Mouse (Mus musculus): ENCODE measurements around the gene Chchd5. TPM values are rescaled to one million over a fixed set of nuclear protein-coding genes. Genes with fewer than 3 reads are reported as not detected.

Gene Chchd5
- polyA plus RNA-seq, 1 experiment: 24.7 TPM

- no peak for TF ChIP-seq POLR2A (IDR thresholded peaks at IDR 0.05; ENCODE audit: borderline replicate concordance, extremely low read depth, low read depth, low read length)
- TF ChIP-seq CTCF (IDR thresholded peaks at IDR 0.05; ENCODE audit: insufficient read depth, low read length): no peak
- WGBS: 88% methylated on average over 5 of the region's 5 CpGs
- no peak for DNase-seq
- Histone ChIP-seq H3K4me1 (ENCODE audit: control insufficient read depth, insufficient read depth, low read length) (no peaks in the 10 kb centered on the region), H3K4me3 (replicated peaks; ENCODE audit: extremely low read depth, low read depth, low read length) (no peak overlapping the region)
Observed at GRCm38 (mm10) chr2:129112924-129113323, 16.6 kb upstream of the Chchd5 start.

DNA sequence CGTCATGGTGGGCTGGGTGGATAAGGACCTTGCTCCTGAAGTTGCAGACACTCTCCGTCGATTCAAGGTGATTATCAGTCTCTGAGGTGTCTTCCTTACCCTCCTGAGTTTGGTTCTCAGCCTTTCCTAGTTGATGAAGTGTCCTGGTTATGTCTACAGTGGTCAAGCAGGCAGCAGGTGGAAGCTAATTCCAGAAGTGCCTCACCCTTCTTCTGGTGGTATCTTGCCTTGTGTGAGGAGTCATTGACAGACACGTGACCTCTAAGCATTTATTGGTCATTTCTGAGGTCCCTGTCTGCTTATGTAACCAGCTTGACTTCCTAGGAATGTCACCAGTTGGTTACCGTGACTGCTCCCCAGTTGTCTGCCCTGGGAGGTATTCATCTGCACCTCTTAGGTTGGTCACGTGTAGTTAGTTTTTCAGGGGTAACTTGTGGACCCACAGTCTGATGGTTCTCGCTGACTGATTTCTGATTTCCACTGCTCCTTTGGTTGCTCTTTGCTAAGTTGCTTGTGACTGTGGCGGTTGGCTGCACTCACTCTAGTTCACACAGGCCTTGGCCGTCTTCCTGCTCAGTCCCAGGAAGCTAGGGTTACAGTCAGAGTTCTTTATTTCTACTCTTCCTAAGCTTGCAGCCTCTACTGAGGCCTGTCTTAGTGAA, 13.7 kb upstream of the Chchd5 start:
- no peak for TF ChIP-seq CTCF (IDR thresholded peaks at IDR 0.05; ENCODE audit: insufficient read depth, low read length)
- no peak for TF ChIP-seq POLR2A (IDR thresholded peaks at IDR 0.05; ENCODE audit: borderline replicate concordance, extremely low read depth, low read depth, low read length)
- Histone ChIP-seq H3K4me3 (replicated peaks; ENCODE audit: extremely low read depth, low read depth, low read length) (no peak overlapping the region), H3K4me1 (ENCODE audit: control insufficient read depth, insufficient read depth, low read length) (no peaks in the 10 kb centered on the region)
- WGBS: 92% methylated on average over 9 of the region's 9 CpGs
- DNase-seq: no peak

DNA sequence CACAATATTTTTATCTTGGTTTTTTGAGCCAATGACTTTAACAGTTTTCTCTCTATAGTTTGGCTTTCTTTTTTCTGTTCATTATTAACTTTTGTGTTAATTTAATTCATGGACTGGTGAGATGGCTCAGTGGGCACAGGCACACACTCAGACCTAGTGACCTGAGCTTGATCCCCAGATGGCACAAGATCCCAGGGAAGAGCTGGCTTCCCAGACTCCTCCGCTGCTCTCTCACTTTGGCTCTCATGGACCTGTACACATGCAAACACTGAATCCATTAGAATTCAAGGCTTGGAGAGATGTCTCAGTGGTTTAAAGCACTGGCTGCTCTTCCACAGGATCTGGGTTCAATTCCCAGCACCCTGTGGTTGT, 13.1 kb upstream of the Chchd5 start:
- WGBS: 100% methylated on average over 1 of the region's 1 CpGs
- TF ChIP-seq POLR2A (IDR thresholded peaks at IDR 0.05; ENCODE audit: borderline replicate concordance, extremely low read depth, low read depth, low read length): no peak
- no peak for TF ChIP-seq CTCF (IDR thresholded peaks at IDR 0.05; ENCODE audit: insufficient read depth, low read length)
- Histone ChIP-seq H3K4me3 (replicated peaks; ENCODE audit: extremely low read depth, low read depth, low read length) (no peak overlapping the region), H3K4me1 (ENCODE audit: control insufficient read depth, insufficient read depth, low read length) (no peaks in the 10 kb centered on the region)
- no peak for DNase-seq

DNA sequence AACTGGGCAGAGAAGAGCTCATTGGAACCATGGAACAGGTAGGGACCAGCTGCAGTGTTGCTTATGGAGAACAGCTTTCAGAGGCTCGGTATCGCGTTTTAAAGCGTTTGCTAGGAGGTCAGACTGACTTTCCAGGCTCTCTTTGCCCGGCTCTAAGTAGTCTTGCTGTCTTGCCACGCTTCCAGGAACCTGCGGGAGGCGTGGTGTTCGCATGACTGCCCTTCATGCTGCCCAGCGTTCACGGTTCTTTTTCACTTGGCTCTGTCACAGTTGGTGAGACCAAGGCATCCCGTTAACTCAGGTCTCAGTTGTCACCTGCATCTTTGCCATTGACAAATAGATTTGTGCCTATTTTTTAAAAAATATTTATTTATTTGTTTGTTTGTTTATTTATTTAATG, 11.4 kb upstream of the Chchd5 start:
- no peak overlapping the region for H3K4me3 ChIP-seq (replicated peaks; ENCODE audit: extremely low read depth, low read depth, low read length)
- TF ChIP-seq POLR2A (IDR thresholded peaks at IDR 0.05; ENCODE audit: borderline replicate concordance, extremely low read depth, low read depth, low read length) (no peak), CTCF (IDR thresholded peaks at IDR 0.05; ENCODE audit: insufficient read depth, low read length) (no peak)
- H3K4me1 ChIP-seq (ENCODE audit: control insufficient read depth, insufficient read depth, low read length): no peaks in the 10 kb centered on the region
- WGBS: 96% methylated on average over 12 of the region's 12 CpGs
- DNase-seq: no peak

DNA sequence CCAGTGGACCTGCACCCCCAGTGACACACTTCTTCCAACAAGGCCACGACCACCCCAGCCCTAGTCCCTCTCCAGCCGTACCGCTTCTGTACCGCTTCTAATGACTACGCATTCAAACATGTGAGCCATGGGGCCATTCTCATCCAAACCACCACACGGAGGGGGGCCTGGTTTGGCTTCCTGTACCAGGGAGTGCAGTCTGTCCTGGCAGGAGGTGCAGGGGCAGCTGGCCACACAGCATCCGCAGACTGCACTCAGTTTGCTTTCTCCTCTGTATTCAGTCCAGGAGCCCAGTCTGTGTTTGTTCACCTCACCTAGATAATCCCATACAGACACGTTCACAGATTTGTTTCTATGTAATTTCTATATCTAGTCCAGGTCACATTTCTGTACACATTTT, 7.5 kb upstream of the Chchd5 start:
- no peaks in the 10 kb centered on the region for H3K4me1 ChIP-seq (ENCODE audit: control insufficient read depth, insufficient read depth, low read length)
- TF ChIP-seq POLR2A (IDR thresholded peaks at IDR 0.05; ENCODE audit: borderline replicate concordance, extremely low read depth, low read depth, low read length) (no peak), CTCF (IDR thresholded peaks at IDR 0.05; ENCODE audit: insufficient read depth, low read length) (no peak)
- DNase-seq: no peak
- 93% methylated on average over 8 of the region's 8 CpGs for WGBS
- no peak overlapping the region for H3K4me3 ChIP-seq (replicated peaks; ENCODE audit: extremely low read depth, low read depth, low read length)

- 26% methylated on average over 18 of the region's 18 CpGs for WGBS
- DNase-seq: no peak
- TF ChIP-seq POLR2A (IDR thresholded peaks at IDR 0.05; ENCODE audit: borderline replicate concordance, extremely low read depth, low read depth, low read length): no peak
- no peak for TF ChIP-seq CTCF (IDR thresholded peaks at IDR 0.05; ENCODE audit: insufficient read depth, low read length)
Observed at GRCm38 (mm10) chr2:129129987-129130545, 566 bp downstream of the Chchd5 start.

DNA sequence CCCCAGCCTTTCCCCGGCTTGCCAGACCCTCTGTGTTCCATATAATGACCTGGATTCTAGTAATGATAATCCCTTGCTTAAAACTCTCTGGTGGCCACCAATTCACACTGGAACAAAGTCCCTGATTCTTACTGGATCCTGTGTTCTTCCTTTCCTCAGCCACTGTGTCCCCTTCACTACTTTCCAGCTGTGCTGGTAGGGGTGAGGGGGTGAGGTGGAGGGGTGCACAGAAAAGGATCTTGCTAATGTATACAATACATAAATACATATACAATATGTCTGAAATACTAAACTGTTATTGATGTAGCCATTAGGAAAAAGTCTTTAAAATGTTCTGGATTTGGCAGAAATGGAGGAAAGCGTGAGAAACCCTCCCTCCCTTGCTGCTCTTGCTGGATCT, 1.3 kb downstream of the Chchd5 start:
- DNase-seq: no peak
- Histone ChIP-seq H3K4me1 (ENCODE audit: control insufficient read depth, insufficient read depth, low read length) (0 out of 2 replicates have a peak, but pooled peaks cover 5% of the 10 kb centered on the region), H3K4me3 (replicated peaks; ENCODE audit: extremely low read depth, low read depth, low read length) (no peak overlapping the region)
- TF ChIP-seq POLR2A (IDR thresholded peaks at IDR 0.05; ENCODE audit: borderline replicate concordance, extremely low read depth, low read depth, low read length): no peak
- no peak for TF ChIP-seq CTCF (IDR thresholded peaks at IDR 0.05; ENCODE audit: insufficient read depth, low read length)
- WGBS: 100% methylated on average over 2 of the region's 2 CpGs

More at GRCm38 (mm10) chr2:129129987-129130545, 566 bp downstream of the Chchd5 start:
- Histone ChIP-seq H3K4me3 (replicated peaks; ENCODE audit: extremely low read depth, low read depth, low read length) (peak overlapping the region; percentile 92), H3K4me1 (ENCODE audit: control insufficient read depth, insufficient read depth, low read length) (0 out of 2 replicates have a peak, but pooled peaks cover 5% of the 10 kb centered on the region)

DNA sequence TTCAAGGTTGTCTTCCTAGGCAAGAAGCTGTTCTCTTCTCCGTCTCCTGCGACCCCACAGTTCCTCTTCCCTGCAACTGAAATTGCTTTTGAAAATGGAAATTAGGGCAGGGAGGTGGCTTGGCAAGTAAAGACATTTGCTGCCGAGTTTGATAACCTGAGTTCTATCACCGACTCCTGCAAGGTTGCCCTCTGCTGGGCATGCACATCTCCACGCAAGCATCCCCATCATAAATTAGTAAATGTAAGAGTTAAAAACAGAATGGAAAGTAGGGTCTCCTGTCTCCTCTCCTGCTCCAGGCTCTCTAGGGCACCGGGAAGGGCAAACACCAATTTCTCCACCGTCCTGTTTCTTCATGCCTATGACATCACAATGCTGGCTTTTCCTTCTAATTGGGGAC, 2.7 kb downstream of the Chchd5 start:
- 93% methylated on average over 7 of the region's 7 CpGs for WGBS
- H3K4me3 ChIP-seq (replicated peaks; ENCODE audit: extremely low read depth, low read depth, low read length): no peak overlapping the region
- no peak for DNase-seq
- TF ChIP-seq CTCF (IDR thresholded peaks at IDR 0.05; ENCODE audit: insufficient read depth, low read length) (no peak), POLR2A (IDR thresholded peaks at IDR 0.05; ENCODE audit: borderline replicate concordance, extremely low read depth, low read depth, low read length) (no peak)
- H3K4me1 ChIP-seq (ENCODE audit: control insufficient read depth, insufficient read depth, low read length): 0 out of 2 replicates have a peak, but pooled peaks cover 5% of the 10 kb centered on the region

DNA sequence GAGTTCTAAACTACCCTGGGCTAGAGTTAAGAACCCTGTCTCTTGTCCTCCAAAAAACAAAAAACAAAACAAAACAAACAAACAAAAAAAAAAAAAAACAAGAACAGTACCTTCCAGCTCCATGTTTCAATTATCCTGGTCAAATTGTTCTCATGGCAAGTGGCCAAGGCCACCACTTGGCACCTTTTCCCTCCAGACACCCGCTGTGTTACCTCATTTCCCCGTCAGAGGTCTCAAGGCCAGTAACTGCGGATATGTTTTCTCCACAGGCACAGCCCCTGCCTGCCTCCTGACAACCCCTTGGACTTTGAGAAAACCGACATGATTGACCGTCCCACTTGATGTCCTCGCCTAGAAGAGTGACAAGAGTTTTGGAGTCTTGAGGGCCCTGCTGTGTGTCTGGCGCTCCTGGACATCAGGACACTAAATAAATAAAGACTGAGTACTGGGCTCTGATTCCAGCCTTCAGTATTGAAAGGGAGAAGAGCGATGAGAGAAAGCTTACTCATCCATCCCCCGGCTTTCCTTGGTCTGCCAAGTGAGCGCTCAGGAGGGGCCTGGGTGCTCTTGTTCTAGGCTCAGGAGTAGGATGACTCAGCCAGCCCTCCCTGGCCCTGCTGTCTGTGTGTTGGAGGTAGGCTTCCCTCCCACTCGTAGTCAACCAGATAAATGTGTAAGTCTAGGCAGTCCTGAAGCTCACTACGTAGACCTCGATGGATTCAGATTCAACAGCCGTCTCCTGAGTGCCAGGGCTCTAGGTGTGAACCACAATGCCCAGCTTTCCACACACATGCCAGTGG, 3.7 kb downstream of the Chchd5 start:
- no peak for DNase-seq

More for the DNA sequence above, 3.7 kb downstream of the Chchd5 start:
- Histone ChIP-seq H3K4me3 (replicated peaks; ENCODE audit: extremely low read depth, low read depth, low read length) (no peak overlapping the region), H3K4me1 (ENCODE audit: control insufficient read depth, insufficient read depth, low read length) (0 out of 2 replicates have a peak, but pooled peaks cover 5% of the 10 kb centered on the region)
- 92% methylated on average over 14 of the region's 14 CpGs for WGBS
- no peak for TF ChIP-seq CTCF (IDR thresholded peaks at IDR 0.05; ENCODE audit: insufficient read depth, low read length)
- no peak for TF ChIP-seq POLR2A (IDR thresholded peaks at IDR 0.05; ENCODE audit: borderline replicate concordance, extremely low read depth, low read depth, low read length)

Measured in lung, adult 2 months (tissue).